ENCODE assay signal across 1 mouse cellular context in the genomic region with DNA sequence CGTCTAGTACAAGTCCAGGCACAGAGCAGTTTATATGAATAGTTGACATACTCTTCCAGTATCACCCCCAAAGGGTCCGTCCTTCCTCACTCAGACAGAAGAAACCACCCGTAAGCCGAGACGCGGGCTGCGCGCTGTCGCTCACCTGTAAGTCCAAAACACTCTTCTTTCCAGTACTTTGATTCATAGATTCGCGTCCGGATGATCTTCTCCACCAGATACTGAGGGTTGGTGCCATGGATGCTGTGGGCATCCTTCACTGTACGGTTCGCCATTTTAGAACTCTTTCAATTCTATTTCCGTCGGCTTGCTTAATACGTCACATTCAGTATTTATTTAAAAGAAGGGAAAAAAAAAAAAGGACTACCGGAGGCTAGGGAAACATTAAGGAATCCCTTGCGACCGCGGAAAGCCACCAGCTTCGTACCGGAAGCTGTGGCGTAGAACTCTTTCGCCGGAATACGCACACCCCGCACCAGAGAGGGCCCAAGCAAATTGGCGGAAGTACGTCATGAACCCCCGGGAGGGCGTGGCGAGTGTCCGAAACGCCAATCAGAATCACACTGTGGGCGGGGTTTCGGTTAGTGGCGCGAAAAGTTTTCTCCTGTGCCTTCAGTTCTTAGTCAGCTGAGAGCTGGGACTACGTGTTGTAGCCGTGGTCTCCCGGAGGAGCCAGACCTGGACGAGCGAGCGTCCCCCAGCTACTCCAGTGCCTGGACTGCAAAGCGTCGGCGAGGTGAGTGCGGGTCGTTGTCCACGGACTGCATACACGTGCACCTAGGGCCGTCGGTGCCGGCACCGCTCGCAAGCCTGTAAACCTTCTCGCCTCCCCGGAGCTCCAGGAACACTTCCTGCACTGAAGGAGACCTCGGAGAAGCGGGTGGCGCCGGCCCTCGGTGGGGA.
TF ChIP-seq lines count a peak whose summit lies in the region.

A gene (minus strand): TSS at position 497 of the 903 bp plus-strand sequence.
A gene (plus strand): TSS at position 584 of the 903 bp plus-strand sequence.

TF ChIP-seq in MEL, 35 proteins besides CTCF, POLR2A, EP300 and RAD21 (continued from another document):
- TF ChIP-seq KAT2A (conservative IDR thresholded peaks at IDR 0.05; ENCODE audit: low read depth, low read length) (peak; percentile 59), ZNF384 (IDR thresholded peaks at IDR 0.05; ENCODE audit: low read depth, low read length) (peak; percentile 96), MEF2A (IDR thresholded peaks at IDR 0.05; ENCODE audit: extremely low read depth, insufficient replicate concordance, low read depth, low read length, poor library complexity, severe bottlenecking) (no peak), MYC (IDR thresholded peaks at IDR 0.05; ENCODE audit: low read depth, low read length) (peak; percentile 7; the same call in 1 of the 2 replicates), UBTF (IDR thresholded peaks at IDR 0.05; ENCODE audit: borderline replicate concordance, insufficient read depth, low read depth, low read length) (no peak), MAZ (IDR thresholded peaks at IDR 0.05; ENCODE audit: low read depth, low read length) (peak; percentile 59; the same call in 1 of the 2 replicates), CHD1 (IDR thresholded peaks at IDR 0.05; ENCODE audit: low read depth, low read length) (no peak), POLR2AphosphoS5 (IDR thresholded peaks at IDR 0.05; ENCODE audit: borderline replicate concordance, low read depth, low read length) (peak; percentile 62; the same call in 1 of the 2 replicates), MAX (IDR thresholded peaks at IDR 0.05; ENCODE audit: low read length) (peak; percentile 31), ZMIZ1 (IDR thresholded peaks at IDR 0.05; ENCODE audit: low read depth, low read length) (peak; percentile 80; the same call in 1 of the 2 replicates), ELF1 (IDR thresholded peaks at IDR 0.05; ENCODE audit: low read depth, low read length) (peak; percentile 90), NELFE (IDR thresholded peaks at IDR 0.05; ENCODE audit: low read depth, low read length) (peak; percentile 95), HCFC1 (IDR thresholded peaks at IDR 0.05; ENCODE audit: low read depth, low read length) (peak; percentile 90), GATA1 (IDR thresholded peaks at IDR 0.05; ENCODE audit: low read depth, low read length) (no peak), BHLHE40 (IDR thresholded peaks at IDR 0.05; ENCODE audit: borderline replicate concordance, low read depth, low read length) (0 out of 2 replicates have a peak, but pooled peaks have one; percentile 4), CHD2 (IDR thresholded peaks at IDR 0.05; ENCODE audit: low read length) (no peak), USF1 (IDR thresholded peaks at IDR 0.05; ENCODE audit: low read depth, low read length) (peak; percentile 53), MYB (IDR thresholded peaks at IDR 0.05; ENCODE audit: low read depth, low read length) (no peak), ZKSCAN1 (IDR thresholded peaks at IDR 0.05; ENCODE audit: low read depth, low read length) (no peak)
